Mouse (Mus musculus): ENCODE data around the gene Trp53bp2. TPM values are rescaled to one million over a fixed set of nuclear protein-coding genes. Genes with fewer than 3 reads are reported as not detected.
A peak's percentile ranks its signal among the peaks of the same experiment; 100 is the strongest.

Trp53bp2 gene
- total and polyA plus RNA-seq, 2 experiments from 2014 or later: 11.2 to 20.8 TPM

- H3K36me3 ChIP-seq (ENCODE audit: insufficient read depth, low read length): no peaks in the 10 kb centered on the region
- H3K4me3 ChIP-seq (ENCODE audit: low read length): no peak overlapping the region
- H3K4me2 ChIP-seq (ENCODE audit: low read depth, low read length): no peak overlapping the region
- H3K27me3 ChIP-seq (ENCODE audit: insufficient read depth, low read length): no peaks in the 10 kb centered on the region
- no peak overlapping the region for H3K9ac ChIP-seq (replicated peaks; ENCODE audit: low read length)
- ATAC-seq (no peak), DNase-seq (ENCODE audit: low spot score) (no peak)
- H3K9me3 ChIP-seq (ENCODE audit: low read length): no peaks in the 10 kb centered on the region
- TF ChIP-seq CTCF (IDR thresholded peaks at IDR 0.05; ENCODE audit: low read depth): no peak
- 50% methylated on average over 2 of the region's 2 CpGs for WGBS
- H3K4me1 ChIP-seq (ENCODE audit: insufficient read depth, low read length): no peaks in the 10 kb centered on the region
- no peak overlapping the region for H3K27ac ChIP-seq
Measured at GRCm38 (mm10) chr1:182424274-182424673, 15.3 kb downstream of the Trp53bp2 start.

- WGBS: 58% methylated on average over 3 of the region's 3 CpGs
- Histone ChIP-seq H3K4me2 (ENCODE audit: low read depth, low read length) (no peak overlapping the region), H3K27me3 (ENCODE audit: insufficient read depth, low read length) (no peaks in the 10 kb centered on the region), H3K9me3 (ENCODE audit: low read length) (no peaks in the 10 kb centered on the region), H3K9ac (replicated peaks; ENCODE audit: low read length) (no peak overlapping the region), H3K4me1 (ENCODE audit: insufficient read depth, low read length) (no peaks in the 10 kb centered on the region), H3K27ac (no peak overlapping the region), H3K36me3 (ENCODE audit: insufficient read depth, low read length) (no peaks in the 10 kb centered on the region), H3K4me3 (ENCODE audit: low read length) (no peak overlapping the region)
- no peak for DNase-seq (ENCODE audit: low spot score)
- ATAC-seq: no peak
- no peak for TF ChIP-seq CTCF (IDR thresholded peaks at IDR 0.05; ENCODE audit: low read depth)
Measured at GRCm38 (mm10) chr1:182425176-182425575, 16.2 kb downstream of the Trp53bp2 start.

GRCm38 (mm10) chr1:182426444-182426843, 17.5 kb downstream of the Trp53bp2 start:
- no peak for TF ChIP-seq CTCF (IDR thresholded peaks at IDR 0.05; ENCODE audit: low read depth)
- no peak overlapping the region for H3K27ac ChIP-seq
- ATAC-seq: no peak
- no peaks in the 10 kb centered on the region for H3K9me3 ChIP-seq (ENCODE audit: low read length)
- DNase-seq (ENCODE audit: low spot score): no peak
- no peak overlapping the region for H3K4me3 ChIP-seq (ENCODE audit: low read length)
- no peaks in the 10 kb centered on the region for H3K27me3 ChIP-seq (ENCODE audit: insufficient read depth, low read length)
- no peaks in the 10 kb centered on the region for H3K36me3 ChIP-seq (ENCODE audit: insufficient read depth, low read length)
- no peaks in the 10 kb centered on the region for H3K4me1 ChIP-seq (ENCODE audit: insufficient read depth, low read length)
- no peak overlapping the region for H3K9ac ChIP-seq (replicated peaks; ENCODE audit: low read length)
- no peak overlapping the region for H3K4me2 ChIP-seq (ENCODE audit: low read depth, low read length)
- 36% methylated on average over 2 of the region's 2 CpGs for WGBS

GRCm38 (mm10) chr1:182427426-182427825, 18.5 kb downstream of the Trp53bp2 start:
- WGBS: 47% methylated on average over 1 of the region's 1 CpGs

GRCm38 (mm10) chr1:182429826-182430225, 20.9 kb downstream of the Trp53bp2 start:
- 85% methylated on average over 3 of the region's 3 CpGs for WGBS
- DNase-seq (ENCODE audit: low spot score): no peak
- Histone ChIP-seq H3K4me1 (ENCODE audit: insufficient read depth, low read length) (no peaks in the 10 kb centered on the region), H3K27ac (no peak overlapping the region), H3K27me3 (ENCODE audit: insufficient read depth, low read length) (no peaks in the 10 kb centered on the region), H3K9ac (replicated peaks; ENCODE audit: low read length) (no peak overlapping the region), H3K9me3 (ENCODE audit: low read length) (no peaks in the 10 kb centered on the region), H3K4me3 (ENCODE audit: low read length) (no peak overlapping the region), H3K4me2 (ENCODE audit: low read depth, low read length) (no peak overlapping the region), H3K36me3 (ENCODE audit: insufficient read depth, low read length) (peaks cover 9% of the 10 kb centered on the region; the same call in 1 of the 2 replicates)
- TF ChIP-seq CTCF (IDR thresholded peaks at IDR 0.05; ENCODE audit: low read depth): no peak
- ATAC-seq: no peak

More at GRCm38 (mm10) chr1:182427426-182427825, 18.5 kb downstream of the Trp53bp2 start:
- Histone ChIP-seq H3K9ac (replicated peaks; ENCODE audit: low read length) (no peak overlapping the region), H3K4me1 (ENCODE audit: insufficient read depth, low read length) (no peaks in the 10 kb centered on the region), H3K4me3 (ENCODE audit: low read length) (no peak overlapping the region), H3K4me2 (ENCODE audit: low read depth, low read length) (no peak overlapping the region), H3K9me3 (ENCODE audit: low read length) (no peaks in the 10 kb centered on the region), H3K27me3 (ENCODE audit: insufficient read depth, low read length) (no peaks in the 10 kb centered on the region), H3K27ac (no peak overlapping the region), H3K36me3 (ENCODE audit: insufficient read depth, low read length) (peaks cover 6% of the 10 kb centered on the region; the same call in 1 of the 2 replicates)
- ATAC-seq: no peak
- DNase-seq (ENCODE audit: low spot score): peak; percentile 43
- no peak for TF ChIP-seq CTCF (IDR thresholded peaks at IDR 0.05; ENCODE audit: low read depth)

GRCm38 (mm10) chr1:182430676-182431075, 21.7 kb downstream of the Trp53bp2 start:
- H3K9me3 ChIP-seq (ENCODE audit: low read length): no peaks in the 10 kb centered on the region
- DNase-seq (ENCODE audit: low spot score) (no peak), ATAC-seq (no peak)
- H3K4me1 ChIP-seq (ENCODE audit: insufficient read depth, low read length): no peaks in the 10 kb centered on the region
- H3K9ac ChIP-seq (replicated peaks; ENCODE audit: low read length): no peak overlapping the region
- TF ChIP-seq CTCF (IDR thresholded peaks at IDR 0.05; ENCODE audit: low read depth): no peak
- H3K27ac ChIP-seq: no peak overlapping the region
- H3K4me2 ChIP-seq (ENCODE audit: low read depth, low read length): no peak overlapping the region
- WGBS: 98% methylated on average over 2 of the region's 2 CpGs
- peaks cover 9% of the 10 kb centered on the region; the same call in 1 of the 2 replicates for H3K36me3 ChIP-seq (ENCODE audit: insufficient read depth, low read length)
- H3K4me3 ChIP-seq (ENCODE audit: low read length): no peak overlapping the region
- no peaks in the 10 kb centered on the region for H3K27me3 ChIP-seq (ENCODE audit: insufficient read depth, low read length)

GRCm38 (mm10) chr1:182432059-182432458, 23.1 kb downstream of the Trp53bp2 start:
- peaks cover 14% of the 10 kb centered on the region; the same call in 1 of the 2 replicates for H3K36me3 ChIP-seq (ENCODE audit: insufficient read depth, low read length)
- H3K27ac ChIP-seq: no peak overlapping the region
- no peaks in the 10 kb centered on the region for H3K27me3 ChIP-seq (ENCODE audit: insufficient read depth, low read length)
- 98% methylated on average over 3 of the region's 3 CpGs for whole genome bisulfite sequencing
- H3K4me2 ChIP-seq (ENCODE audit: low read depth, low read length): no peak overlapping the region
- no peaks in the 10 kb centered on the region for H3K9me3 ChIP-seq (ENCODE audit: low read length)
- no peak overlapping the region for H3K9ac ChIP-seq (replicated peaks; ENCODE audit: low read length)
- H3K4me1 ChIP-seq (ENCODE audit: insufficient read depth, low read length): no peaks in the 10 kb centered on the region
- no peak for ATAC-seq
- DNase-seq (ENCODE audit: low spot score): no peak
- TF ChIP-seq CTCF (IDR thresholded peaks at IDR 0.05; ENCODE audit: low read depth): no peak
- H3K4me3 ChIP-seq (ENCODE audit: low read length): no peak overlapping the region

All from hindbrain, postnatal 0 days (tissue).